Mouse (Mus musculus) stomach, embryonic 14.5 days (tissue): Measurements from ENCODE around the gene Golga4. TPM values are rescaled to one million over a fixed set of nuclear protein-coding genes. Genes with fewer than 3 reads are reported as not detected.

Experiments used
- ATAC-seq: fragments of 200-750 bp; cut with Nextera tagmentation; 2 replicates; pipeline ENCODE4 v1.8.0; 2017; ENCODE audit warnings: low read depth, moderate TSS enrichment; ENCODE audit not compliant: insufficient number of reproducible peaks, insufficient read depth, low FRiP score
- H3K27ac ChIP-seq: fragments of 300-500 bp; sonication (generic); 2 replicates; pipeline ENCODE4 v1.5.1; 2014; ENCODE audit warnings: mild to moderate bottlenecking, low read length, moderate library complexity, mixed read lengths
- H3K27me3 ChIP-seq: fragments of 300-500 bp; sonication (generic); 2 replicates; pipeline ENCODE4 v1.6.1; 2014; ENCODE audit warnings: low read length, control low read depth, mixed read lengths; ENCODE audit not compliant: control insufficient read depth, insufficient read depth
- H3K36me3 ChIP-seq: fragments of 300-500 bp; sonication (generic); 2 replicates; pipeline ENCODE4 v1.6.1; 2014; ENCODE audit warnings: mild to moderate bottlenecking, control low read depth, low read length, moderate library complexity, mixed read lengths; ENCODE audit not compliant: control insufficient read depth, insufficient read depth
- H3K4me1 ChIP-seq: fragments of 300-500 bp; sonication (generic); 2 replicates; pipeline ENCODE4 v1.6.1; 2014; ENCODE audit warnings: low read length, control low read depth, mixed read lengths; ENCODE audit not compliant: control insufficient read depth, insufficient read depth
- H3K4me2 ChIP-seq: fragments of 300-500 bp; sonication (generic); replicated peaks from 2 replicates; pipeline ENCODE4 v1.6.1; 2014; ENCODE audit warnings: low read depth, low read length, control low read depth
- H3K4me3 ChIP-seq: fragments of 300-500 bp; sonication (generic); 2 replicates; pipeline ENCODE4 v1.5.1; 2014; ENCODE audit warnings: low read depth, low read length, control low read depth
- H3K9ac ChIP-seq: fragments of 300-500 bp; sonication (generic); replicated peaks from 2 replicates; pipeline ENCODE4 v1.6.1; 2014; ENCODE audit warnings: low read depth, mild to moderate bottlenecking, control low read depth, low read length, moderate library complexity, mixed read lengths
- H3K9me3 ChIP-seq: fragments of 300-500 bp; sonication (generic); 2 replicates; pipeline ENCODE4 v1.6.1; 2016; ENCODE audit warnings: low read depth, low read length, control low read depth; ENCODE audit not compliant: control insufficient read depth
- WGBS: fragments of 180-500 bp; shearing (Covaris S2); extraction: QIAGEN DNeasy Blood & Tissue Kit; methylation state at CpG from one replicate; pipeline ENCODE4 v1.1.7; 2014; 5-methylcytosine and 5-hydroxymethylcytosine counted together
- polyA plus RNA-seq: library from polyadenylated mRNA; unstranded; fragments of >200 nt; fragmentation: Nextera tagmentation; extraction: Ambion mirVana; gene quantifications from 2 replicates; pipeline ENCODE4 v1.2.1, GENCODE M21; 2014

The Golga4 gene
- polyA plus RNA-seq, 1 experiment from 2014 or later: 73.4 TPM

- Histone ChIP-seq H3K27ac (no peak overlapping the region), H3K9me3 (no peaks in the 10 kb centered on the region), H3K4me1 (no peaks in the 10 kb centered on the region), H3K36me3 (peaks cover 71% of the 10 kb centered on the region), H3K27me3 (no peaks in the 10 kb centered on the region), H3K4me3 (no peak overlapping the region), H3K9ac (no peak overlapping the region), H3K4me2 (no peak overlapping the region)
- WGBS: 67% methylated on average over 9 of the region's 9 CpGs
- no peak for ATAC-seq
Observed at GRCm38 (mm10) chr9:118537463-118538339, 31.6 kb downstream of the Golga4 start.

- H3K27me3 ChIP-seq: no peaks in the 10 kb centered on the region
- H3K27ac ChIP-seq: no peak overlapping the region
- WGBS: 97% methylated on average over 8 of the region's 8 CpGs
- no peaks in the 10 kb centered on the region for H3K4me1 ChIP-seq
- no peak overlapping the region for H3K9ac ChIP-seq
- H3K9me3 ChIP-seq: no peaks in the 10 kb centered on the region
- H3K36me3 ChIP-seq: peaks cover 49% of the 10 kb centered on the region
- H3K4me2 ChIP-seq: no peak overlapping the region
- no peak overlapping the region for H3K4me3 ChIP-seq
- ATAC-seq: no peak
Observed at GRCm38 (mm10) chr9:118541851-118542250, 35.8 kb downstream of the Golga4 start.

- H3K9me3 ChIP-seq: no peaks in the 10 kb centered on the region
- H3K27me3 ChIP-seq: no peaks in the 10 kb centered on the region
- H3K4me2 ChIP-seq: no peak overlapping the region
- no peak overlapping the region for H3K4me3 ChIP-seq
- peaks cover 42% of the 10 kb centered on the region for H3K36me3 ChIP-seq
- no peak overlapping the region for H3K9ac ChIP-seq
- H3K4me1 ChIP-seq: no peaks in the 10 kb centered on the region
- WGBS: 75% methylated on average over 6 of the region's 6 CpGs
- no peak for ATAC-seq
- H3K27ac ChIP-seq: no peak overlapping the region
Observed at GRCm38 (mm10) chr9:118545146-118545545, 39.1 kb downstream of the Golga4 start.

- Histone ChIP-seq H3K4me2 (no peak overlapping the region), H3K4me3 (no peak overlapping the region), H3K36me3 (peaks cover 30% of the 10 kb centered on the region), H3K9me3 (no peaks in the 10 kb centered on the region), H3K27ac (no peak overlapping the region), H3K9ac (no peak overlapping the region), H3K27me3 (no peaks in the 10 kb centered on the region), H3K4me1 (no peaks in the 10 kb centered on the region)
- no peak for ATAC-seq
- 96% methylated on average over 12 of the region's 12 CpGs for WGBS
Observed at GRCm38 (mm10) chr9:118548651-118549050, 42.6 kb downstream of the Golga4 start.

- Histone ChIP-seq H3K9me3 (no peaks in the 10 kb centered on the region), H3K4me1 (no peaks in the 10 kb centered on the region), H3K27me3 (no peaks in the 10 kb centered on the region), H3K9ac (no peak overlapping the region), H3K4me3 (no peak overlapping the region), H3K4me2 (no peak overlapping the region), H3K36me3 (peaks cover 70% of the 10 kb centered on the region), H3K27ac (no peak overlapping the region)
- 86% methylated on average over 24 of the region's 24 CpGs for WGBS
- no peak for ATAC-seq
Observed at GRCm38 (mm10) chr9:118556951-118557780, 51.1 kb downstream of the Golga4 start.

GRCm38 (mm10) chr9:118563356-118563755 lies 57.3 kb downstream of the Golga4 start:
- H3K36me3 ChIP-seq: peaks cover 90% of the 10 kb centered on the region
- 95% methylated on average over 11 of the region's 11 CpGs for WGBS
- ATAC-seq: no peak

GRCm38 (mm10) chr9:118563866-118564265 lies 57.8 kb downstream of the Golga4 start:
- H3K9ac ChIP-seq: no peak overlapping the region
- peaks cover 86% of the 10 kb centered on the region for H3K36me3 ChIP-seq
- H3K9me3 ChIP-seq: no peaks in the 10 kb centered on the region
- WGBS: 93% methylated on average over 7 of the region's 7 CpGs
- no peak overlapping the region for H3K4me3 ChIP-seq
- no peaks in the 10 kb centered on the region for H3K4me1 ChIP-seq
- H3K27me3 ChIP-seq: no peaks in the 10 kb centered on the region
- no peak for ATAC-seq
- no peak overlapping the region for H3K27ac ChIP-seq
- H3K4me2 ChIP-seq: no peak overlapping the region

More at GRCm38 (mm10) chr9:118563356-118563755, 57.3 kb downstream of the Golga4 start:
- H3K9me3 ChIP-seq: no peaks in the 10 kb centered on the region
- H3K27ac ChIP-seq: no peak overlapping the region
- no peak overlapping the region for H3K9ac ChIP-seq
- no peak overlapping the region for H3K4me2 ChIP-seq
- no peaks in the 10 kb centered on the region for H3K4me1 ChIP-seq
- H3K27me3 ChIP-seq: no peaks in the 10 kb centered on the region
- H3K4me3 ChIP-seq: no peak overlapping the region

GRCm38 (mm10) chr9:118564696-118565095 lies 58.6 kb downstream of the Golga4 start:
- Histone ChIP-seq H3K4me1 (no peaks in the 10 kb centered on the region), H3K4me3 (no peak overlapping the region), H3K27ac (no peak overlapping the region), H3K36me3 (peaks cover 86% of the 10 kb centered on the region), H3K4me2 (no peak overlapping the region), H3K9ac (no peak overlapping the region), H3K27me3 (no peaks in the 10 kb centered on the region), H3K9me3 (no peaks in the 10 kb centered on the region)
- no peak for ATAC-seq
- 90% methylated on average over 16 of the region's 16 CpGs for WGBS
